Mouse (Mus musculus): ENCODE measurements at regions not wholly inside any gene's neighbourhood (a gene's known extent, or its start where the extent isn't known, plus 50 kb on each side); places are given as distances from the start of the nearest gene placed in this dataset.

DNA sequence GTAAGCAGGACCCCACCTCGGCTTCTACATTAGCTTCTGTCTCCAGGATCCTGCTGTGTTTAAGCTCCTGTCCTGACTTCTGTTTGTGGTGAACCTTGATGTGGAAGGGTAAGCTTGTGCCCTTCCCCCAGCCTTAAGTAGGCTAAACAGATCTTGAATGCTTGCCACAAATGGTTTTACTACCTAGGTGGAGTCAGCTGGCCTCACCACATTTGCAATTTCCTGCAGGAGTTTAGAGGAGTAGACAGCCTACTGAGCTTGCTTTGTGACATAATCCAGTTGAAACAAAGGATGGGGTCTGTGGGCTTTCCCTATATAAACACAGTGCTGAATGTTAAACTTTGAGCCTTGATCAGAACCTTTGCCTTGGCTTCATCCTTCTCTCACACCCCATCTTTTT lies 206.7 kb downstream of the Pten start:
- TF ChIP-seq POLR2A (IDR thresholded peaks at IDR 0.05; ENCODE audit: borderline replicate concordance, control insufficient read depth, low read depth, low read length) (no peak), CTCF (IDR thresholded peaks at IDR 0.05; ENCODE audit: control insufficient read depth, insufficient read depth, low read length) (no peak)

All from bone marrow, adult 2 months (tissue).